Mouse (Mus musculus) kidney, embryonic 14.5 days (tissue): ENCODE measurements at regions not wholly inside any gene's neighbourhood (a gene's known extent, or its start where the extent isn't known, plus 50 kb on each side); places are given as distances from the start of the nearest gene placed in this dataset.
A peak's percentile ranks its signal among the peaks of the same experiment; 100 is the strongest.

Source experiments
- ATAC-seq: fragments of 200-750 bp; cut with Nextera tagmentation; 2 replicates; pipeline ENCODE4 v1.8.0; 2017; ENCODE audit warnings: moderate number of reproducible peaks, mild to moderate bottlenecking, moderate TSS enrichment, moderate library complexity; ENCODE audit not compliant: low FRiP score, low TSS enrichment
- H3K27ac ChIP-seq: fragments of 300-500 bp; sonication (generic); 2 replicates; pipeline ENCODE4 v1.5.1; 2014; ENCODE audit warnings: low read depth, mild to moderate bottlenecking, low read length, moderate library complexity, mixed read lengths
- H3K27me3 ChIP-seq: fragments of 300-500 bp; sonication (generic); 2 replicates; pipeline ENCODE4 v1.6.1; 2014; ENCODE audit warnings: mild to moderate bottlenecking, low read length; ENCODE audit not compliant: control insufficient read depth, insufficient read depth
- H3K36me3 ChIP-seq: fragments of 300-500 bp; sonication (generic); 2 replicates; pipeline ENCODE4 v1.6.1; 2014; ENCODE audit warnings: low read length, mixed read lengths; ENCODE audit not compliant: control insufficient read depth, insufficient read depth
- H3K4me1 ChIP-seq: fragments of 300-500 bp; sonication (generic); 2 replicates; pipeline ENCODE4 v1.6.1; 2014; ENCODE audit warnings: low read length, mixed read lengths; ENCODE audit not compliant: control insufficient read depth, insufficient read depth
- H3K4me2 ChIP-seq: fragments of 300-500 bp; sonication (generic); replicated peaks from 2 replicates; pipeline ENCODE4 v1.6.1; 2014; ENCODE audit warnings: low read depth, mild to moderate bottlenecking, low read length
- H3K4me3 ChIP-seq: fragments of 300-500 bp; sonication (generic); 2 replicates; pipeline ENCODE4 v1.5.1; 2014; ENCODE audit warnings: mild to moderate bottlenecking, low read length
- H3K9ac ChIP-seq: fragments of 300-500 bp; sonication (generic); 2 replicates; pipeline ENCODE4 v1.6.1; 2014; ENCODE audit warnings: low read depth, mild to moderate bottlenecking, low read length, moderate library complexity
- H3K9me3 ChIP-seq: fragments of 300-500 bp; sonication (generic); 2 replicates; pipeline ENCODE4 v1.6.1; 2016; ENCODE audit warnings: low read length; ENCODE audit not compliant: control insufficient read depth
- WGBS: fragments of 180-500 bp; shearing (Covaris S2); extraction: QIAGEN DNeasy Blood & Tissue Kit; methylation state at CpG from one replicate; pipeline ENCODE4 v1.1.7; 2014; 5-methylcytosine and 5-hydroxymethylcytosine counted together

DNA sequence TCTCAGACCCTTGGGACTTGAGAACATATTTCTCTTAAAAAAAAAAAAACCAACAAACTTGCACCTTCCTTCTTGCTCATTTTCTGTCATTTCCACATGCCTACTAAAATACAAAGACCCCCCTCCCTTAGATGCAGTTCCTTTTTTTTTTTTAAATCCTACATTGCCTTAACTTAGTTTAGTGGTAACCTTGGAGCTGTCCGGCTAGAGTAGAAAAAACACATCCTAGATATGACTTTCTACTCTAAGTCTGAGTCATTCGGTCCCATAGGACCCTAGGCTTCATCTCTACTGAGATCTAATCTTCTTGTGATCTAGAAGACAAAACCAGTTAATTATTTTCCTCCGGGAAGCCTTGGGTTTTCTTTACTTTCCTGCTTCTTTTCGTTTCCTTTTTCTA, 105.1 kb upstream of the Ccdc54 start:
- WGBS: 85% methylated on average over 4 of the region's 4 CpGs
- no peak overlapping the region for H3K4me3 ChIP-seq
- H3K4me1 ChIP-seq: no peaks in the 10 kb centered on the region
- H3K36me3 ChIP-seq: no peaks in the 10 kb centered on the region
- no peak overlapping the region for H3K4me2 ChIP-seq
- H3K27ac ChIP-seq: no peak overlapping the region
- ATAC-seq: no peak
- H3K9ac ChIP-seq: no peak overlapping the region
- no peaks in the 10 kb centered on the region for H3K9me3 ChIP-seq
- no peaks in the 10 kb centered on the region for H3K27me3 ChIP-seq

DNA sequence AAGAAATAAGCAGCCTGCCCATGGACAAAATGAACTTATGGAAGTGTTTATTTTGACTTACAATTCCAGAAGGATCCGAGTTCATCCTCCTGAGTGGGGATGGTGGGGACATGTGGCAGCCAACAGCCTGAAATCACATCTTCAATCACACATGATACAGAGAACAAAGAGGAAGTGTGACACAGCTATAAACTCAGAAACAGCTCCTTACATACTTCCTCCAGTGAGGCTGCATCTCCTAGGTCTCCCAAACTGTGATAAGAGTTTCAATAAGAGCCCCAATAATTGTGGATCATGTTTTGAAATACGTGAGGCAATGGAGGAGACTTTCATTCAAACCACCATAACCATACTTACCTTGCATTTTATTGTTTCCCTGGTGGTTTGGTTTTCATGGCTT, 103.1 kb upstream of the Ccdc54 start:
- no peak overlapping the region for H3K4me2 ChIP-seq
- no peak overlapping the region for H3K27ac ChIP-seq
- no peaks in the 10 kb centered on the region for H3K4me1 ChIP-seq
- ATAC-seq: no peak
- WGBS: 84% methylated on average over 2 of the region's 2 CpGs
- no peaks in the 10 kb centered on the region for H3K27me3 ChIP-seq
- H3K9ac ChIP-seq: no peak overlapping the region
- no peaks in the 10 kb centered on the region for H3K9me3 ChIP-seq
- no peak overlapping the region for H3K4me3 ChIP-seq
- H3K36me3 ChIP-seq: no peaks in the 10 kb centered on the region

DNA sequence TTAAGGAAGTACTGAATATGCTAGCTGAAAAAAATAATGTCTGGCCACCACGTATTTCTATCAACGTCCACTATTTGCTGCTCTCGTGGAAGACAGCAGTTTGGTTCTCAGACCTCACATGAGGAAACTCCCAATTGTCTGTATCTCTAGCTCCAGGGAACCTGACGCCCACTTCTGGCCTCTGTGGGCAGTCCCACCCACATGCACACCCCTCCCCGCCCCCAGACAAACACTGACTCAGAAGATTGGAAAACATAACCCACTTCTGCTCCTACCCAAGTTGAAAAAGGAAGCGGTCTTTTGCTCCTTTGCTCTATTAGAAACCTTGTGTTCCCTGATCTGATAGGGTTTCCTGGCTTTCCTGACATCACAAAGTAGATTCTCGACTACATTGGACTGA, 99.9 kb upstream of the Ccdc54 start:
- Histone ChIP-seq H3K4me1 (no peaks in the 10 kb centered on the region), H3K27ac (no peak overlapping the region), H3K36me3 (no peaks in the 10 kb centered on the region), H3K9me3 (no peaks in the 10 kb centered on the region), H3K27me3 (no peaks in the 10 kb centered on the region), H3K9ac (no peak overlapping the region), H3K4me2 (no peak overlapping the region), H3K4me3 (no peak overlapping the region)
- ATAC-seq: no peak
- WGBS: 73% methylated on average over 7 of the region's 7 CpGs

DNA sequence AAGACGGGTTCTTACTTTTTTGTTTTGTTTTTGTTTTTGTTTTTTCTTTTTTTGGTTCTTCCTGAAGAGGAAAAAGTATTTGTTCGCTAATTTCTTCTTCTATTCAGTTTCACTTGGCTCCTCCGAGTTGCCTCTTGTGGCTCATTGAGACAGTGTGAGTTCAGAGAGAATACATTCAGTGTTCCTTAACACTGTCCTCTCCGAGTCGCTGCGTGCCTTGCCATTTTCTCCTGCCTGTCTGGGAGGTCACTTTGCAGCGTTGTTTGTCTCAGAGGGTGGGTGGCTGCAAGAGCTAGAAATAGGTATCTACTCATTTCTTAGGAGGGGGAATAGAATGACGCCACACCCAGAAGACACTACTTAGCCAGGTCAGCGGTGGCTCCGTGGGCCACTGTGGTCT, 98.6 kb upstream of the Ccdc54 start:
- Histone ChIP-seq H3K4me3 (no peak overlapping the region), H3K4me1 (no peaks in the 10 kb centered on the region), H3K4me2 (peak overlapping the region; percentile 29; the same call in 1 of the 2 replicates), H3K9me3 (no peaks in the 10 kb centered on the region), H3K9ac (no peak overlapping the region), H3K27me3 (no peaks in the 10 kb centered on the region), H3K27ac (no peak overlapping the region), H3K36me3 (no peaks in the 10 kb centered on the region)
- ATAC-seq: no peak
- 66% methylated on average over 10 of the region's 10 CpGs for WGBS

DNA sequence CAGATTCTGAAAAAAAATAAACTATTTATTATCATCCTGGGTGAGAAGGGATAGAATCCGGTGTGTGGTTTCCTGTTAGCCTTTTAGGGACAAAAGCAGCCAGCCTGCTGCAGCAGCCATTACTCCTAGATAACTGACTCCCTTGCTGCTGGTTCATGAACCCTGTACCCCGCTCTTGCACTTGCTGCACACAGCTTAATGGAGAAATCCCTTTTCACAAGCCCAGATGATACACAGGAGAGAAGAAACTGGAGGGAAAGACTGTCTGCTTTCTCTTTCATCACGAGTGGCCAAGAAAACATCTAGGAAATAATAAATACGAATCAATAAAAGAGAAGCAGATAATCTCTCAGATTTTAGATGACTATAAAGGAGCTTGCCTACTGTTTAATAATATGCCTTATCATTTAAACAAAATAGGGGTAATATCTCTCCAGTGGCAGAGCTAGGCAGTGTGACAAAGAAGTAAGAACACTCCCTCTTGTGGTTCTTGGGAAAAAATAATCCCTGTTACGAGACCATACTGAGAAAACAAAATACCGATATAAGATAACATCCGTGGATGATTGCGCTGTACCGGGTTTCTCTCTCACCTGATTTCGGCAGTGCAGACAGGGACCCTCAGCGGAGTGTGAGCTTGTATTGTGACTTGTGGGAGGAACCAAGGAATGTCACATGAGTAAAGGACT, 98.0 kb upstream of the Ccdc54 start:
- Histone ChIP-seq H3K9ac (no peak overlapping the region), H3K27me3 (no peaks in the 10 kb centered on the region), H3K4me1 (no peaks in the 10 kb centered on the region), H3K4me3 (no peak overlapping the region), H3K36me3 (no peaks in the 10 kb centered on the region), H3K4me2 (peak overlapping the region; percentile 29; the same call in 1 of the 2 replicates), H3K27ac (no peak overlapping the region), H3K9me3 (no peaks in the 10 kb centered on the region)
- ATAC-seq: 0 out of 2 replicates have a peak, but pooled peaks have one; percentile 28
- WGBS: 68% methylated on average over 11 of the region's 11 CpGs

DNA sequence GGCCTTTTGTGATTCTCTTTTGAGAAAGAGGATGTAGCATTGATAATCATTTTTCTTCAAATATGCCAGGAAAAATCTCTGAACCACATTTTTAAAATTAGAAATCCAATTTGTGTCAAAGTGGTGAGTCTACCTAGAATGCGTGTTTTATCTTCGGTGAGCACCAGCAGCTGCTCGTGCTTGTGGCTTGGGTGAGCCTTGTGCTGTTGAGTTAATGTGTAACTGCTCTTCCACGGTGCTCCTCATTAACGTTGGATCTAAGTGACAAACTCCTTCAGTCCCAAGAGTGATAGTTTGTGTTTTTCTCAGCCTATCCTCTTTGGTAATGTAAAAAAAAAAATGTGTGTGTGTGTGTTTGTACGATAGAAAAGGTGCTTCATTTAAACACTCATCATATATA, 88.7 kb upstream of the Ccdc54 start:
- WGBS: 69% methylated on average over 6 of the region's 6 CpGs
- Histone ChIP-seq H3K4me1 (no peaks in the 10 kb centered on the region), H3K4me3 (no peak overlapping the region), H3K4me2 (no peak overlapping the region), H3K9me3 (no peaks in the 10 kb centered on the region), H3K27ac (no peak overlapping the region), H3K9ac (no peak overlapping the region), H3K36me3 (no peaks in the 10 kb centered on the region), H3K27me3 (no peaks in the 10 kb centered on the region)
- ATAC-seq: no peak

DNA sequence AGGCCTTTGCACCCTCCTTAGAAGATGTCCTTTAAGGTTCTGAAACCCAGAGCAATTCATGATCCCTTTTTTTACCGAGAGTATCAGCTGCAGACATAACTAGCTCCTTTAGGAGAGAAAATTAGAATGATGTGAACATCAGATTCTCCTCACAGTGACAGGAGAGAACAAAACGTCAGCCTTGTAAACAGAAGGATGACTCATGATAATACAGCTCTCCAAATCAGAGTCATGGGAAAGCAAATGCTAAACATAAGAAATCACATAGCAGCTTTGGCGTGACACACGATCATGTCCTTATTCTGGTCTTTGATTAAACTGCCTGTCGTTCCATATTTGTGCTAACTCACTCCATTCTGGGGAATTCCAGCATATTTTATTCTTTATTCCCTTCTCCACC, 82.4 kb upstream of the Ccdc54 start:
- no peaks in the 10 kb centered on the region for H3K36me3 ChIP-seq
- H3K27me3 ChIP-seq: no peaks in the 10 kb centered on the region
- no peak overlapping the region for H3K4me3 ChIP-seq
- no peak overlapping the region for H3K27ac ChIP-seq
- no peak overlapping the region for H3K4me2 ChIP-seq
- no peak overlapping the region for H3K9ac ChIP-seq
- ATAC-seq: no peak
- no peaks in the 10 kb centered on the region for H3K4me1 ChIP-seq
- H3K9me3 ChIP-seq: no peaks in the 10 kb centered on the region
- WGBS: 78% methylated on average over 5 of the region's 5 CpGs

DNA sequence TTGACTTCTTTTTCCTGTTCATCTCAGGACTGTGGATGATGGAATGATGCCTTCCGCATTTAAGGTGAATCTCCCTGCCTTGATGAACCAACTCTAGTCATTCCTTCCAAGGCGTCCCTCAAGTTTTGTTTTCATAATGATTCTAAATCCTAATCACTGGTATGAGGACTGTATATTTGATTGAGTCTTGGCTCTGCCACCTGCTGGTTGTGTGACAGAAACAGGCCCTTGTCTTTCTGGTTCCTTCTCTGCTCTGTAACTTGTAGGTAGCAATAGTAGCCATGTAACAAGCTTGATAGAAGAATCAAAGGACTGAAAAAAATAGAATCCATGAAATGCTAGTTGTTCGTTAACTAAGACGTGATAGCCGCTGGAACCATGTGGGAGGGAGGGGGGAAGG, 81.8 kb upstream of the Ccdc54 start:
- Histone ChIP-seq H3K9me3 (no peaks in the 10 kb centered on the region), H3K27me3 (no peaks in the 10 kb centered on the region), H3K9ac (no peak overlapping the region), H3K4me1 (no peaks in the 10 kb centered on the region), H3K4me2 (no peak overlapping the region), H3K27ac (no peak overlapping the region), H3K36me3 (no peaks in the 10 kb centered on the region), H3K4me3 (no peak overlapping the region)
- 78% methylated on average over 5 of the region's 5 CpGs for WGBS
- no peak for ATAC-seq

DNA sequence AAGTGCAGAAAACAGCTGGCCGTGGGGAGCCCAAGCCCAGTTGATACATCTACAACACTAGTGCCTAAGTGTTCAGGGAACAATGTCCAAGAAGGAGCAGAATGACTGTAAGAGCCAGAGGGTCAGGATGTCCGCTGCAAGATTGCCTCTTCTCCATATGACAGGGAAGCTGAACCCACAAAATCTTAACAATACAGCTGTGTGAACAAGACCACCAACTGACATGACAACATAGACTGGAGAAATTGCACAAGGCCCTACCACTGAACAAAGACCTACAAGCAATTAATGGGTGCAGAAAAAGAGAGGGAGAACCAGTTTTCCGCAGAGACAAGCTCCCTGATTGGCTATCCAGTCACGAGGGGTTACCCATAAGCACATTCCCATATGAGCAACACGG, 80.2 kb upstream of the Ccdc54 start:
- no peak overlapping the region for H3K9ac ChIP-seq
- no peak overlapping the region for H3K27ac ChIP-seq
- H3K36me3 ChIP-seq: no peaks in the 10 kb centered on the region
- no peaks in the 10 kb centered on the region for H3K9me3 ChIP-seq
- ATAC-seq: no peak
- no peak overlapping the region for H3K4me3 ChIP-seq
- 89% methylated on average over 5 of the region's 5 CpGs for WGBS
- no peaks in the 10 kb centered on the region for H3K4me1 ChIP-seq
- H3K27me3 ChIP-seq: no peaks in the 10 kb centered on the region
- no peak overlapping the region for H3K4me2 ChIP-seq
